Mouse (Mus musculus) central nervous system, embryonic 11.5 days (tissue): Measurements from ENCODE around the gene Nat10. TPM values are rescaled to one million over a fixed set of nuclear protein-coding genes. Genes with fewer than 3 reads are reported as not detected.

Source experiments
- polyA plus RNA-seq: library from polyadenylated mRNA; depleted of rRNA; stranded (reverse); fragments of >200 nt; gene quantifications from 2 replicates; pipeline ENCODE4 v1.2.3, GENCODE M21; 2012; rRNA removed

The Nat10 gene
- polyA plus RNA-seq, result 50.8 and 75.9 TPM in 2 replicates

GRCm38 (mm10) chr2:103760906-103761716 lies at the start of gene Nat10:
TSS of gene Nat10 (minus strand) at chr2:103761270.

GRCm38 (mm10) chr2:103797491-103798009 lies 36.5 kb upstream of the Nat10 start, which contains the start of gene Caprin1:
TSS of gene Caprin1 (minus strand) at chr2:103797649.

Other genes starting within 250 kb of the Nat10 start
- 13.2 and 15.8 TPM in 2 replicates for gene Abtb2, start 195.0 kb downstream of the Nat10 start, polyA plus RNA-seq
- gene Caprin1, start 36.4 kb upstream of the Nat10 start, polyA plus RNA-seq, result 417 and 429 TPM in 2 replicates
- 33.1 and 71.1 TPM in 2 replicates for gene Lmo2, start 196.7 kb upstream of the Nat10 start, polyA plus RNA-seq